Mouse (Mus musculus) layer of hippocampus, adult 8-10 months (tissue): ENCODE measurements around the gene Odf2l. TPM values are rescaled to one million over a fixed set of nuclear protein-coding genes. Genes with fewer than 3 reads are reported as not detected.

Experiments used
- DNase-seq, 2 experiments: peaks; one replicate each; pipeline ENCODE4 v3.0.0; 2022; ENCODE audit warnings: low spot score in 2 of 2
- total RNA-seq, 4 experiments: library from RNA; stranded (reverse); gene quantifications; 2 replicates each; pipeline ENCODE4 v1.2.4; 2022

The Odf2l gene
- total RNA-seq, 4 experiments from 2014 or later, result 17.4 to 28.8 (median 21.7) TPM

GRCm38 (mm10) chr3:145131210-145131868 lies 13.0 kb downstream of the Odf2l start:
- no peak for DNase-seq

DNA sequence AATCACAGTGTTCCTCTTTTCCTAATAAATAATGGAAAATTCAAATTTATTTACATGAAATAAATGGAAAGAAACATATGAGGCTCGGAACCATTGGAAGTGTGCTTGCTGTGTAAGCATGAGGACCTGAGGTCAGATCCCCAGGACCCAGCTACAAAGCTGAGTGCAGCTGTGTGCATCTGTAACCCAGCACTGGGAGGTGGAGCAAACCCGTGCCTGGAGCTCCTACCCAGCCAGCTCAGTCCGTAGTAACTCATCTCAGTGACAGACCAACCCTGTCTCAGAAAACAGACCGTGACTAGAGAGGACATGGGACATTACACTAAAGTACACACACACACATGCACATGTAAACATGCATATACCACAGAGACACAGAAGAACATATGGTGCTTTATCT lies 21.8 kb downstream of the Odf2l start:
- no peak for DNase-seq

DNA sequence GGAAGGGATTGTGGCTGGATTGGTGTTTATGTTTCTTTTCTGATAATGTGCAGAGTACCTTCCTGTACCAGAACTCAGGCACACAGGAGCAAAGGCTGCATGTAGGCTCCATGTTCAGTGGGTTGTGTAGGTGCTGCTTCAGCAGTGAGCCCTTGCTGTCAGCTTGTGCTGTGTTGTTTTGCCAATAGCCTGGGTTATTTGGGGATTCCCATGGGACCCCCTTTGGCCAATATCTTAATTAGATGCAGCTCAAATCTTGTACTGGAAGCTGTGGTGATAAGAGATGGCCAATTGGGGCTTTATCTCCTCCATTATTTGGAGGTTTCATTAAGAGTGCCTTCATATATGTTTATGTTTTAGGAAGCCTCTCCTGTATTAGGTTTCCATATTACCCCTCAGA lies 24.5 kb downstream of the Odf2l start:
- DNase-seq, result no peak

GRCm38 (mm10) chr3:145143856-145144255 lies 25.5 kb downstream of the Odf2l start:
- DNase-seq, result no peak

DNA sequence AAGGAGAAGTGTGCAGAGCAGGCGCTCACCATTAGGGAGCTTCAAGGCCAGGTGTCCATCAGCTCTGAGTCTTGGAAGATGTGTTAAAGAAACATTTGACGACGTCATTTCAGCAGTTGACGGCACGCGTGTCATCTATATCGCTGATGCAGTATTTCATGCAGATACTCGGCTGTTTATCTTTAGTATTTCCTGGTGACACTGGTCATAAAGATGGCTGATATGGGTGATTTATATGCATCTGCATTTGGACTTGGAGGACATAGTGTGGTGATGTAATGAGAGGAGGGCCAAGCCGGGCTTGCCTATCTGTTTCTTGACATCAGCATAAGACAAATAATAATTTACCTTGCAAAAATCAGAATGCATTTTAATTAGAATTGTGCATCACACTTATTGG lies 28.5 kb downstream of the Odf2l start:
- DNase-seq, result no peak

- no peak for DNase-seq
These were observed 29.1 kb downstream of the Odf2l start for GRCm38 (mm10) chr3:145147483-145147882.

DNA sequence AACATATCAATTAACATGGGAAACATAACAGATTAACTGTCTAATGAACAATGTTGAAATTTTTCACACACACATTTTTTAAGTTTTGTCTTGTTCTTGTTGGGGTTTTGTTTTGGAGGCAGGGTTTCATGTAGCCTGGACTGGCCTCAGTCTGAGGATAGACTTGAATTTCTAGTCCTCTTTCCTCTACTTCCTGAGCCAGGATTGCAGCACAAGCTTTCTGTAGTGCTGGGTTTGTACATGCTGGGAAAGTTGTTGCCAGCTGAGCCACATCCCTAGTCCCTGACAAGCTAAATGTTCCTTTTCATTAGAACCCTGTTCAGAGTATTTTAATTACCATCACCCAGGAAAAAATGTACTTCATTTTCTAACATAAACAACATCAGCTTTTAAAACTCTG lies 29.6 kb downstream of the Odf2l start:
- DNase-seq, result no peak

GRCm38 (mm10) chr3:145151092-145151491 lies 32.7 kb downstream of the Odf2l start:
- DNase-seq, result no peak

DNA sequence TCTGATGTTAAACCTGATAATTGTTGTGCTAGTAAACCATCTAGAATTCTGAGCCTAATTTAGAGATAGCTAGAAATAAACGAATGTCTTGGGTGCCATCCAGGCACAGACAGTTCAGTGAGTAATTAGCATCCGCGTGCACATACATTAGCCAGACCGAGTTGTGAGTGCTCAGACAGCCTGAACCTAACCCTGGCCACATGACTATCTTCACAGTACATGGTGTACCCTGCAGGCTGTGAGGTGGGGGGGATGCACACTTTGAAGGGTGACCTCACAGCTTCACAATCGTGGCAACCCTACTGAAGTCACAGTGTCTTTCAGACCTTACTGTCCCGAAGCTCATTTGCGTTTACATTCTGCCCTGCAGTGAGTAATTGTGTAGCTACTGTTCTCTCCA lies 33.5 kb downstream of the Odf2l start:
- no peak for DNase-seq

DNA sequence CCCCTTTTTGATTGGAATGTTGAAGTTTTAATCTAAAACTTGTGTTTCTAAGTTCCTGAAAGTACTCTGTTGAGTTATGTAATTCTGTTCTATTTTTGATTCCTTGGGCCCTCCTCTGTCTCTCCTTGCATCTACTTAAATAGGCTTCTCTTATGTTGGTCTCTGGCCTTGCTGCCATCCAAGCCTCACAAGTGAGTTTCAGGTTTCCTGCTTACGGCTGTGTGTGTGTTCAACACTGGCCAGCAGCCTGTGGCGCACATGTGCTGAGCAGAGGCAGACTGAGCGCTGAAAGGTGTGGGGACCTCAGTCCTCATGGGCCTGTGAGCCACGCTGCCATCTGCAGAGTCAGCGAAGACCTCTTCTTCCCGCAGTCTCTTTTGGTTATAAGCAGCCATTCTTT lies 38.5 kb downstream of the Odf2l start:
- no peak for DNase-seq

GRCm38 (mm10) chr3:145158441-145158840 lies 40.1 kb downstream of the Odf2l start:
- no peak for DNase-seq

DNA sequence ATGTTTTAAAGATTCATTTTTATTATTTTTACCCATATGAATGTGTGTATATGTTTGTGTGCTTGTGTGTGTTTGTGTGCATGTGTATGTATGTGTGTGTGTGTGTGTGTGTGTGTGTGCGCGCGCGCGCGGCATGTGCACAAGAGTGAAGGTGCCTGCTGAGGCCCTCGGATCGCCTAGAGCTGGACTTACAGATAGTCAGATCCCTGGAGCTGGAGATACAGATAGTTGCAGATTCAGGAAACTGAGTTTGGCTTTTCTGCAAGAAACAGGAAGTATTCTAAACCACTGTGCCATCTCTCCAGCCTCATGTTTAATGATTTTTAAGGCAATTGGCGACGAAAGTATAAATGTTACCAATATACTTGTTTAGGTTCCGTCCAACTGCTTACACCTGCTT lies 48.4 kb downstream of the Odf2l start:
- no peak for DNase-seq

DNA sequence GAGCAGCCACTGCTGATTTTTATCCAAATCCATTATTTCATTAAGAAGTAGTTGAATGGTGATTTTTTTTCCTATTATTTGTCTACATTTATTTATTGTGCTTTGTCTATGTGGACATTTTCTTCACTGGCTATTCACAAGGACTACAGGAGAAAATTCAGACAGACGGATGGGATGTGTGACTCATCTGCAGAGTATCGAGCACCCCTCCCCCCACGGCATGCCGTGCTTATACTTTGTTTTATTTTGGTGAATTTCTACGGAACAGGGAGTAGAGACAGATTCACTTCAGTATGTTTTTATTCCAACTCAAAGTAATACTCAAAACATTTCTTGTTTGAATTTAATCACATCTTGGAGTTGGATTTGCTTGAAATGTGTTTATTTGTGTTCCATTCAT lies 49.4 kb downstream of the Odf2l start:
- no peak for DNase-seq

DNA sequence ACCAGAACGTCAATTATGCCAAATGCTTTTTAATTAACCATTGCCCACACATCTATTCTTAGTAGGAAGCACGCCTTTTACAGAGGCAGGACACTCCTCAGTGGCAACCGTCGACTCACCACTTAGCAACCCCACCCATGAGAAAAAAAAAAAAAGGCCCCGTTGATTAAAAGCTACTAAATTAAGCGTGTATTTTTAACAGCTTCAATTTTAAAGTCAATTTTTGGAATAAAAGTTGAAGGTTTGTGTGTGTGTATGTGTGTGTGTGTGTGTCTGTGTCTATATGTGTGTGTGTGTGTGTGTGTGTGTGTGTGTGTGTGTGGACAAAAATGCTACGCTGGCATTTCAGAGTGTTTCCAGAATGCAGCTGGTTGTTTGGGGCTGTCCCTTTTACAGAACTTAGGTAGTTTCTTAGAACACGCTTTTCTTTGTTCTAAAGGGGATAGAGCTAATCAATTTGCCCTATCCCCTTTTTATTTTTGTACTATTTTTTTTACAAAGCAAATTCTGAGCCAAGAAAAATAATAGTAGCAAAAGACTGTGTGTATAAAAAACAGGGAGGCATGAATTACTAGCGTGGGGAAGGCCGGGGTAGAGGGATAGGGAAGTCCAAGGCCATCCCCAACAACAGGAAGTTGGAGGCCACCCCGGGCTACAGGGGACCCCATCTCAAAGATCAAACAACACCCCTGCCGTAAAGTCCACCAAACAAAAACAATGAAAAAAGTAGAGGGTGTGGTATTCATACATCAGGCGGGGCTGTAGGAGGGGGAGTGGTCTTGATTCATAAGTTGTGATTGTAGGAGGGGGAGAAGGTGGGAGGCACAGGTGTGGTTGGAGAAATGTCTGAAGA lies 50.7 kb downstream of the Odf2l start:
- no peak for DNase-seq

DNA sequence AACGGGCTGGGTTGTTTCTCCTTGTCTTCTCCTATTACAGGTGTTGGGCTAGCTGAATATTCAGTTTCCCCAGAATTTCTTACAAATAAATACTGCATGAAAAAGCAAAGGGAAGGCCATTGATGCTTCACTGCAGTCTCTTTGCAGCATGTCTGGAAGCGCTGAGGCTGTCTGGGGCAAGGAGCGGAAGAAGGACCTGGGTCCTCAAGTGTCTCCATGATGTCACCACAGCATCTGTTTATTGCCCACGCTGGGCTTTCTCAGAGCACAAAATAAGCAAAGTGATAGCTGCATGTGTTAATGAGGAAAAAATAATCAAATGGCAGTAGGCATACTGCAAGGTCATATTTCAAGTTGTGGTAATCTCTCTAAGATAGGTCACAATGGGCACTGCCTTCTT lies 51.6 kb downstream of the Odf2l start:
- no peak for DNase-seq

DNA sequence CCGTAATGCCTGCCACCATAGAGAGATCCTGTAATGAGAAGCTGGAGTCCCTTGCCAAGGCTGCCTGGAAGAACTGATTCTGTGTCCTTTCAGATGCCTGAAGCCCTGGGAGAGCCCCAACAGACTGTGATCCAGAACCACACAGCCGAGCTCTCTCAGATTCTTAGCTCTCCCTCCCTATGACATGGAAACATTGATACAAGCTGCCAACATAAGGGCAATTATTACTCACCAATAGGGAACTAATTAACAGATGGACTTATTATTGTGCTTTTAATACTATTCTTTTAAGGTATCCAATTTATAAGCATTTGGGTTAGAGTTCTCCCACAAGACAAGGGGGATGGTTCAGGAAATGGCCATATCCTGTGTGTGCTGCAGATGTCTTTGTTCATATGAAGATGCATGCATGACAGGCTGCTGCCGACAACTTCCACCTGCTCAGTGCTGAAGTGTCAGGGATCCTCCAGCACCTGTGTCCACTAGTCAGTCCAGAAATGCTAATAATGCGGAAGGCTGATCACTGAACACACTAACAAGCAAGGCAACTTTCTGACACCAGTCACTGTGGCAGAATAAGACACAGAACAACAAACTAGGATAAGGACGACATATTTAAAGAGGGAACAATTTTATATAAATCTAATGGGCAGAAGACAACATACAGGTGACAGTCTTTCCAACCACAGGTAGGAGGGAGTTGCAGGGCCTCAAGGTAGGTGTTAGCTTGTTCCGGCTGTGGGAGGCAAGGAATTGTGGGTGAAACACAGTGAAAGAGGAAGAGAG lies 52.4 kb downstream of the Odf2l start:
- DNase-seq, result no peak

DNA sequence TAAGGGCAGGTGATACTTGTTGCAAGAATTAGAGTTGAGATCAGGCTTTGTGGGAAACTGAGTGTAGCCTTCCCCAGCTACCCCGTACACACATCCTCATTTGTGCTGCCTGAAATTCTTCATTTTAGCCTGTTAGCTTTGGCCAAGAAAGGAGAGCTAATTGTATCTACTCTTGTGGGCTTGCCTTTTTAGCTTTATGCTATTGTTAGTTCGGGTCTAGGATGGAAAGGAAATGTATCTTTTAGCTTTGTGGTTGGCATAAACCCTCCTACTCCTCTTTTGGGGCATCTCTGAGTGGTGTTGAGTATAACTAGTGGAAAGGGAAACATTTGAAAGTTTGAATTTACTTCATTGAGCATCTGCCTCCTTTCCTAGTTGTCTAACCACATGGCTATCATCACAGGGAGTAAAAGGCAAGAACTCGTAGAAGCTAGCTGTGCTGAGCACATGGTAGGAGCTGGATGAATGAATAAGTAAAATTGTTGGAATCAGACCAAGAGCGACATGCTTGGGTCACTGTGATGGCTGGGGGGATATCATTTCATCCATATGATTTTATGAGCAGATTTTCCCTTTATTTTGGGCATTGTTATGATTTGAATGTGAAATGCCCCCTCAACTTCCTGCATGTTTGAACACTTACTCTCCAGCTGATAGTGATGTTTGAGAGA lies 53.1 kb downstream of the Odf2l start:
- DNase-seq, result no peak

DNA sequence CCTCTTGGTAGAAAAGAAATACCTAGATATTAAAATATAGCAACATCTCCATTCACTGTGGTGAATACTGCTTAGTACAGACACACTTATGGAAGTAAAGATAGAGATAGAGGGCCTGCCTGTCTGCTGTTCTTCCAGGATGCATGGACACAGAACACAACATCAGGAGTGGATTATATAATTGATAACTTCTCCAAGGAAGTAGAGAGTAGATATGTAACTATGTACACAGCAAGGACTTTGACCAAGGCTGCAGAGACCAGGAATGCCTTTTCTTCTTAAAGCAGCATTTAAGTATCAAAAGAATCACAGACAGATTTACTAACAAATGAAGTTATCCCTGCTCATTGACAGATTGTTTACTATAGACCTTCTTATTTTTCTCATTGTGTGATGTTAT lies 66.3 kb downstream of the Odf2l start:
- no peak for DNase-seq

GRCm38 (mm10) chr3:145191972-145192371 lies 73.6 kb downstream of the Odf2l start:
- DNase-seq, result no peak

GRCm38 (mm10) chr3:145195240-145195923 lies 77.0 kb downstream of the Odf2l start:
- DNase-seq, result no peak

- DNase-seq, result no peak
These were observed 79.7 kb downstream of the Odf2l start for GRCm38 (mm10) chr3:145198050-145198449.
